In genomic region chr1:87436583-87436982, GRCm38 (mm10) we compare ENCODE assay signal across 33 mouse cellular contexts. TPM values are rescaled to one million over a fixed set of nuclear protein-coding genes. Genes with fewer than 3 reads are reported as not detected.
"Had no signal": no experiment of that assay in that cellular context is flagged by ENCODE, and none has a peak within 500 bp of the region (broad histone marks: within the 10 kb centered on the region; RNA-seq: fewer than 3 reads in every experiment).

No protein-coding gene starts in this region.

- H3K4me1 ChIP-seq: heart, embryonic 13.5 days; heart, embryonic 15.5 days; hindbrain, embryonic 10.5 days; hindbrain, embryonic 12.5 days; intestine, embryonic 15.5 days; kidney, embryonic 15.5 days; limb, embryonic 10.5 days; limb, embryonic 12.5 days had no signal

- H3K4me2 ChIP-seq: heart, embryonic 11.5 days; heart, embryonic 13.5 days; heart, embryonic 15.5 days; hindbrain, embryonic 12.5 days; hindbrain, embryonic 14.5 days; intestine, embryonic 15.5 days; kidney, embryonic 15.5 days; limb, embryonic 12.5 days had no signal

- H3K4me3 ChIP-seq: heart, adult 2 months; heart, embryonic 13.5 days; heart, embryonic 15.5 days; hindbrain, embryonic 10.5 days; hindbrain, embryonic 12.5 days; intestine, embryonic 15.5 days; kidney, embryonic 15.5 days; layer of hippocampus, adult 2 months; left cerebral cortex, adult 2 months; limb, embryonic 10.5 days; limb, embryonic 12.5 days had no signal

- ATAC-seq: forebrain, embryonic 16.5 days; hindbrain, embryonic 16.5 days; inflammation-experienced regulatory T-cells, adult 6 months; intestine, embryonic 15.5 days; intestine, postnatal 0 days had no signal

- H3K27me3 ChIP-seq: heart, embryonic 13.5 days; heart, embryonic 15.5 days; hindbrain, embryonic 12.5 days; intestine, embryonic 15.5 days; kidney, embryonic 15.5 days; limb, embryonic 12.5 days had no signal

- DNase-seq: gastrocnemius, postnatal 10 days; gastrocnemius, postnatal 25 days; heart, adult 2 months; heart, postnatal 4 days; kidney, adult 18-20 months; kidney, adult 8-10 months; kidney, postnatal 14 days; kidney, postnatal 4 days; liver had no signal

- H3K27ac ChIP-seq: heart, adult 2 months; heart, embryonic 13.5 days; heart, embryonic 15.5 days; hindbrain, embryonic 10.5 days; hindbrain, embryonic 12.5 days; hindbrain, embryonic 14.5 days; intestine, embryonic 15.5 days; kidney, embryonic 15.5 days; kidney, postnatal 0 days; layer of hippocampus, adult 2 months; left cerebral cortex, adult 2 months; limb, embryonic 10.5 days; limb, embryonic 12.5 days had no signal

- H3K9ac ChIP-seq: heart, embryonic 13.5 days; heart, embryonic 15.5 days; hindbrain, embryonic 12.5 days; hindbrain, embryonic 14.5 days; intestine, embryonic 15.5 days; kidney, embryonic 15.5 days; limb, embryonic 12.5 days had no signal

- H3K9me3 ChIP-seq: heart, embryonic 13.5 days; heart, embryonic 15.5 days; hindbrain, embryonic 10.5 days; hindbrain, embryonic 12.5 days; intestine, embryonic 15.5 days; kidney, embryonic 15.5 days; limb, embryonic 10.5 days; limb, embryonic 12.5 days had no signal

RNA-seq across cellular contexts. Expression of gene Snorc, which starts 33.5 kb away (rescaled TPM):
- total RNA-seq: gastrocnemius, postnatal 10 days; gastrocnemius, postnatal 25 days; gastrocnemius, postnatal 4 days; granulocyte monocyte progenitor cell, adult 5-6 weeks; heart, adult 2 months; heart, postnatal 25 days; heart, postnatal 4 days; layer of hippocampus, adult 2 months; layer of hippocampus, postnatal 10 days; layer of hippocampus, postnatal 25 days; left cerebral cortex, postnatal 36 days had no signal
- polyA plus RNA-seq: forebrain, embryonic 16.5 days; heart, embryonic 11.5 days; heart, embryonic 13.5 days; heart, embryonic 15.5 days; heart, postnatal 0 days; hindbrain, embryonic 10.5 days; inflammation-experienced regulatory T-cells, adult 6 months; intestine, embryonic 15.5 days; intestine, postnatal 0 days; kidney, embryonic 15.5 days; kidney, postnatal 0 days; limb, embryonic 10.5 days had no signal

RNA-seq across cellular contexts. Expression of gene Kcnj13, which starts 42.1 kb away (rescaled TPM):
- total RNA-seq: gastrocnemius, postnatal 25 days; granulocyte monocyte progenitor cell, adult 5-6 weeks; heart, adult 2 months; heart, postnatal 25 days; heart, postnatal 4 days had no signal
